Mouse (Mus musculus) embryonic facial prominence, embryonic 14.5 days (tissue): ENCODE results near the gene Mtfp1. TPM values are rescaled to one million over a fixed set of nuclear protein-coding genes. Genes with fewer than 3 reads are reported as not detected.
A peak's percentile ranks its signal among the peaks of the same experiment; 100 is the strongest.
"Not testable (repeated sequence)": the region's sequence is repeated elsewhere in the genome, so short reads cannot be mapped to it uniquely, and the experiment has no call there.

Experiments used
- ATAC-seq: fragments of 200-750 bp; cut with Nextera tagmentation; 2 replicates; pipeline ENCODE4 v1.8.0; 2017; ENCODE audit warnings: low read depth, moderate number of reproducible peaks, moderate TSS enrichment
- DNase-seq: peaks from one replicate; pipeline ENCODE4 v3.0.0-alpha.2; 2015; ENCODE audit warnings: low spot score
- H3K27ac ChIP-seq: fragments of 300-500 bp; sonication (generic); replicated peaks from 2 replicates; pipeline ENCODE4 v1.5.1; 2014; ENCODE audit warnings: low read depth, mild to moderate bottlenecking, low read length, moderate library complexity
- H3K27me3 ChIP-seq: fragments of 300-500 bp; sonication (generic); replicated peaks from 2 replicates; pipeline ENCODE4 v1.6.1; 2014; ENCODE audit warnings: low read length; ENCODE audit not compliant: control insufficient read depth, insufficient read depth
- H3K36me3 ChIP-seq: fragments of 300-500 bp; sonication (generic); 2 replicates; pipeline ENCODE4 v1.6.1; 2014; ENCODE audit warnings: low read length, mixed read lengths; ENCODE audit not compliant: control insufficient read depth, insufficient read depth
- H3K4me1 ChIP-seq: fragments of 300-500 bp; sonication (generic); 2 replicates; pipeline ENCODE4 v1.6.1; 2014; ENCODE audit warnings: antibody characterized with exemption, low read length; ENCODE audit not compliant: control insufficient read depth, insufficient read depth
- H3K4me2 ChIP-seq: fragments of 300-500 bp; sonication (generic); 2 replicates; pipeline ENCODE4 v1.6.1; 2014; ENCODE audit warnings: low read depth, mild to moderate bottlenecking, low read length, moderate library complexity, mixed read lengths
- H3K4me3 ChIP-seq: fragments of 300-500 bp; sonication (generic); 2 replicates; pipeline ENCODE4 v1.5.1; 2014; ENCODE audit warnings: low read depth, mild to moderate bottlenecking, low read length
- H3K9ac ChIP-seq: fragments of 300-500 bp; sonication (generic); 2 replicates; pipeline ENCODE4 v1.6.1; 2014; ENCODE audit warnings: low read depth, mild to moderate bottlenecking, low read length, moderate library complexity, mixed read lengths
- H3K9me3 ChIP-seq: fragments of 300-500 bp; sonication (generic); 2 replicates; pipeline ENCODE4 v1.6.1; 2016; ENCODE audit warnings: low read length; ENCODE audit not compliant: control insufficient read depth
- WGBS: fragments of 180-500 bp; shearing (Covaris S2); extraction: QIAGEN DNeasy Blood & Tissue Kit; methylation state at CpG from one replicate; pipeline ENCODE4 v1.1.7; 2014; 5-methylcytosine and 5-hydroxymethylcytosine counted together
- polyA plus RNA-seq: library from polyadenylated mRNA; unstranded; fragments of >200 nt; fragmentation: Nextera tagmentation; extraction: Ambion mirVana; gene quantifications from 2 replicates; pipeline ENCODE4 v1.2.1, GENCODE M21; 2014

The Mtfp1 gene
- polyA plus RNA-seq, 1 experiment from 2014 or later, result 7.5 TPM

GRCm38 (mm10) chr11:4107901-4108300 lies 12.7 kb upstream of the Mtfp1 start:
- H3K4me2 ChIP-seq, ATAC-seq, H3K9ac ChIP-seq, H3K27me3 ChIP-seq, H3K9me3 ChIP-seq, H3K4me3 ChIP-seq, H3K27ac ChIP-seq, DNase-seq, H3K36me3 ChIP-seq, H3K4me1 ChIP-seq: not testable (repeated sequence)
- WGBS, result 81% methylated on average over 3 of the region's 6 CpGs

DNA sequence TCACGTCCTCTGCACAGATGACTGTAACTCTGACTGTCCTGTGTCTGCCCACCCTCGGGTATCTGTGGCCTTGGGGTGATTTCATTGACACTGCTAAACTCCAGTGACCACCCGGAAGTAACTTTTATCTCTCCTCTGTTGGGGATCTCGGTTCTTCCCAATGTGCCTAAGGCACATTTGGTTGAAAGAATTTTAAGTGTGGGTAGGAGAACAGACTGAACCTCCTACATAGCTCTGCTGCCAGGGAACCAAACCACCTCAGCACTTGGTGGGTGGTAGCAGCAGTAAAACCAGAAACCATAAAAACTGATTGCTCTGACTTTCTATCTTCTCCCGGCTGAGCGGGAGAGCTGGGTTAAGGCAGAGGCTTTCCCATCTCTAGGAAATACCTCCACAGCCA lies 10.2 kb upstream of the Mtfp1 start:
- Histone ChIP-seq H3K36me3 (no peaks in the 10 kb centered on the region), H3K9me3 (no peaks in the 10 kb centered on the region), H3K4me2 (no peak overlapping the region), H3K27me3 (no peaks in the 10 kb centered on the region), H3K4me3 (no peak overlapping the region), H3K9ac (no peak overlapping the region), H3K27ac (no peak overlapping the region), H3K4me1 (no peaks in the 10 kb centered on the region)
- DNase-seq (no peak), ATAC-seq (no peak)
- WGBS, result 63% methylated on average over 6 of the region's 6 CpGs

GRCm38 (mm10) chr11:4104989-4105388 lies 9.7 kb upstream of the Mtfp1 start:
- WGBS, result 79% methylated on average over 5 of the region's 5 CpGs
- no peaks in the 10 kb centered on the region for H3K36me3 ChIP-seq
- no peak overlapping the region for H3K27ac ChIP-seq
- H3K9ac ChIP-seq, result no peak overlapping the region
- H3K4me3 ChIP-seq, result no peak overlapping the region
- no peaks in the 10 kb centered on the region for H3K4me1 ChIP-seq
- H3K27me3 ChIP-seq, result no peaks in the 10 kb centered on the region
- no peak overlapping the region for H3K4me2 ChIP-seq
- DNase-seq (no peak), ATAC-seq (no peak)
- no peaks in the 10 kb centered on the region for H3K9me3 ChIP-seq

DNA sequence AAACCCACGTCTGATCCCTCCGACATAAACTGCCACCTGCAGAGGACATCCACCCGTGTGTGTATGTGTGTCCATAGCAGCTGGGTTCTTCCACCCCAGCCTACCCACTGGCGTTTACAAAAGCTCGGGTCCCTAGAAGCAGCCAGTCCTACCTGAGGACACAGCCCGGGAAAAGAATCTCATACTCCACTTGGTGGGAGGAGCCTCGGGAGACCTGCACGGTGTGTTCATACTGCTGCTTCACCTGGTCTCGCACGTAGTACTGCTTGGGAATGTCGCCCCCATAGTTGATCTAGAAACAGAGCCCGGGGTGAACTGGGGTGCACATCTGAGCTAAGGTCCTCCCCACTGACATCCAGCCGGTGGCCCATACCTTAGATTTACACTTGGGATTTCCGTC lies 8.3 kb upstream of the Mtfp1 start:
- no peaks in the 10 kb centered on the region for H3K36me3 ChIP-seq
- no peak overlapping the region for H3K27ac ChIP-seq
- WGBS, result 69% methylated on average over 14 of the region's 14 CpGs
- H3K4me3 ChIP-seq, result no peak overlapping the region
- no peaks in the 10 kb centered on the region for H3K4me1 ChIP-seq
- H3K9ac ChIP-seq, result no peak overlapping the region
- no peaks in the 10 kb centered on the region for H3K27me3 ChIP-seq
- H3K9me3 ChIP-seq, result no peaks in the 10 kb centered on the region
- H3K4me2 ChIP-seq, result no peak overlapping the region
- ATAC-seq (no peak), DNase-seq (no peak)

GRCm38 (mm10) chr11:4101851-4102250 lies 6.6 kb upstream of the Mtfp1 start:
- no peak overlapping the region for H3K9ac ChIP-seq
- H3K36me3 ChIP-seq, result no peaks in the 10 kb centered on the region
- H3K27ac ChIP-seq, result no peak overlapping the region
- no peak overlapping the region for H3K4me2 ChIP-seq
- WGBS, result 73% methylated on average over 5 of the region's 5 CpGs
- no peaks in the 10 kb centered on the region for H3K9me3 ChIP-seq
- ATAC-seq, result no peak
- no peaks in the 10 kb centered on the region for H3K27me3 ChIP-seq
- DNase-seq, result no peak
- H3K4me3 ChIP-seq, result no peak overlapping the region
- H3K4me1 ChIP-seq, result peaks cover 3% of the 10 kb centered on the region; the same call in 1 of the 2 replicates

DNA sequence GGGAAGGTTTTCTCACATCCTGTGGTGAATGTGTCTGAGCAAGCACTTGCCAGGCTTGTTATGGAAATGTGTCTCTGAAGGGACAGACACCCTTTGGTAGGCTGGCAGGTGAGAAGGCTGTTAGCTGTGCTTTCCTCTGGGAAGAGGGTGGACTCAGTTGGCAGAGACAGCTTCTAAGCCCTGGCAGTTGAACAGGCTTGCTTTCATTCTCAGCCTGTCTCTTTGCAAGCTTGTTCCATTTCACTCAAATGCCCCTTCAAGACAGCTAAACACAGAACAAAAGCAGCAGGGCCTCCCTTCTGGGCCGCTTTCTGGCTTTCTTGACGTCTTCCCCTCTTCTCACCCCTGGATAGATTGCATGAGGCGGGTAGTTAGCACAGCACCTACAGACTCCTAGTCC lies 4.2 kb upstream of the Mtfp1 start:
- no peak overlapping the region for H3K27ac ChIP-seq
- no peaks in the 10 kb centered on the region for H3K27me3 ChIP-seq
- no peaks in the 10 kb centered on the region for H3K9me3 ChIP-seq
- no peak overlapping the region for H3K4me3 ChIP-seq
- H3K9ac ChIP-seq, result no peak overlapping the region
- no peak for ATAC-seq
- no peak for DNase-seq
- peaks cover 15% of the 10 kb centered on the region for H3K4me1 ChIP-seq
- WGBS, result 77% methylated on average over 3 of the region's 3 CpGs
- no peaks in the 10 kb centered on the region for H3K36me3 ChIP-seq
- H3K4me2 ChIP-seq, result no peak overlapping the region

- H3K27ac ChIP-seq, result no peak overlapping the region
- no peaks in the 10 kb centered on the region for H3K27me3 ChIP-seq
- 59% methylated on average over 7 of the region's 7 CpGs for WGBS
- no peak overlapping the region for H3K9ac ChIP-seq
- H3K36me3 ChIP-seq, result no peaks in the 10 kb centered on the region
- no peak for ATAC-seq
- DNase-seq, result no peak
- H3K4me3 ChIP-seq, result no peak overlapping the region
- H3K4me1 ChIP-seq, result peaks cover 17% of the 10 kb centered on the region
- H3K4me2 ChIP-seq, result no peak overlapping the region
- H3K9me3 ChIP-seq, result no peaks in the 10 kb centered on the region
Measured at GRCm38 (mm10) chr11:4098816-4099215, 3.6 kb upstream of the Mtfp1 start.

GRCm38 (mm10) chr11:4098120-4098519 lies 2.9 kb upstream of the Mtfp1 start:
- WGBS, result 55% methylated on average over 8 of the region's 8 CpGs
- H3K9ac ChIP-seq, result no peak overlapping the region
- H3K27me3 ChIP-seq, result no peaks in the 10 kb centered on the region
- peaks cover 17% of the 10 kb centered on the region for H3K4me1 ChIP-seq
- no peaks in the 10 kb centered on the region for H3K36me3 ChIP-seq
- H3K9me3 ChIP-seq, result no peaks in the 10 kb centered on the region
- no peak overlapping the region for H3K27ac ChIP-seq
- H3K4me3 ChIP-seq, result no peak overlapping the region
- no peak overlapping the region for H3K4me2 ChIP-seq
- ATAC-seq, result no peak
- DNase-seq, result no peak

DNA sequence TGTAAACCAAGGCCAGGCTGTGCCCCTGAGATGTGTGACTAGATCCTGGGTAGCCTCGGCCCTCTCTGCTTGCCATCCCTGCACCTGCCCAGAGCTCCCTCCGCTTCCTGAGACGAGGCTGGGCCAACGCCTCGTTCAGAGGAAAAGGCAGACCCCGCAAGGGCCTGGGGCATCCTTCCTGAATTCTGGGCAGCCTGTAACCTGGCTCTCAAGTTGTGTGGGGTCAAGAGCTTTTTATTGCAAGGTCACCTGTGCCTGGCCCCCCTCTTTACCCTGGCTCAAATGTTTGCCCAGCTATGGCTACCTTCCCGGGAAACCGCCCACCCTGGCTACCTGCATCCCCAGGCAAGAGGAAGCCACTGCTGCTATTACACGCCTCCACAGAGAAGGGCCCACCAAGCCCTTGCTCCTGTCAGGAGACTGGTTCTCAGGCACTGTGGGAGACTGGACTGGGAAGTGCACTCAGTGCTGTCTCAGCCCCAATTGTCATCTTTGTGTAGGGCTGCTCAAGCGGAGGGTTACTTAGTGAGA lies 1.9 kb upstream of the Mtfp1 start:
- peak overlapping the region; percentile 86 for H3K4me2 ChIP-seq
- no peak for ATAC-seq
- H3K36me3 ChIP-seq, result no peaks in the 10 kb centered on the region
- 33% methylated on average over 9 of the region's 10 CpGs for WGBS
- no peaks in the 10 kb centered on the region for H3K9me3 ChIP-seq
- peak overlapping the region; percentile 85 for H3K9ac ChIP-seq
- H3K27me3 ChIP-seq, result no peaks in the 10 kb centered on the region
- H3K4me3 ChIP-seq, result peak overlapping the region; percentile 57
- peaks cover 17% of the 10 kb centered on the region for H3K4me1 ChIP-seq
- H3K27ac ChIP-seq, result peak overlapping the region; percentile 84
- DNase-seq, result no peak
